Mouse (Mus musculus) layer of hippocampus, adult 6 months (tissue): Measurements from ENCODE around the gene Pcnp. TPM values are rescaled to one million over a fixed set of nuclear protein-coding genes. Genes with fewer than 3 reads are reported as not detected.

ENCODE experiments used
- long read RNA-seq, 2 experiments: library from polyadenylated mRNA; unstranded; transcript quantifications; one replicate each; pipeline ENCODE4 v2.0.0; 2019 to 2020
- microRNA-seq: library from miRNA; unstranded; fragments of <30 nt; microRNA quantifications from one replicate; pipeline ENCODE4 v1.2.0, GENCODE M21; 2020
- polyA plus RNA-seq: library from polyadenylated mRNA; unstranded; fragments of <200 nt; fragmentation: Nextera tagmentation; gene quantifications from 2 replicates; pipeline ENCODE4 v1.2.3, GENCODE M21; 2021

Gene Pcnp
- polyA plus RNA-seq = 161 and 205 TPM in 2 replicates
- long read RNA-seq, experiment 1, transcript Pcnp-206 (5 exons, 938 nt) = minor isoform, 27 of 263 reads
- long read RNA-seq, experiment 1, transcript Pcnp-205 (5 exons, 2,200 nt) = minor isoform, 27 of 263 reads
- long read RNA-seq, experiment 1, transcript Pcnp-202 (5 exons, 2,295 nt) = major isoform, 55 of 263 reads
- long read RNA-seq, experiment 1, partial matches to known transcripts = 6 of 263 reads
- long read RNA-seq, experiment 1, other reads (novel, unspliced or antisense) = 145 of 263 reads
- long read RNA-seq, experiment 2, transcript Pcnp-206 (5 exons, 938 nt) = minor isoform, 282 of 978 reads
- long read RNA-seq, experiment 2, transcript Pcnp-205 (5 exons, 2,200 nt) = minor isoform, 197 of 978 reads
- long read RNA-seq, experiment 2, transcript Pcnp-208 (3 exons, 446 nt) = minor isoform, 11 of 978 reads
- long read RNA-seq, experiment 2, transcript Pcnp-202 (5 exons, 2,295 nt) = major isoform, 400 of 978 reads
- long read RNA-seq, experiment 2, partial matches to known transcripts = 13 of 978 reads
- long read RNA-seq, experiment 2, other reads (novel, unspliced or antisense) = 73 of 978 reads

DNA sequence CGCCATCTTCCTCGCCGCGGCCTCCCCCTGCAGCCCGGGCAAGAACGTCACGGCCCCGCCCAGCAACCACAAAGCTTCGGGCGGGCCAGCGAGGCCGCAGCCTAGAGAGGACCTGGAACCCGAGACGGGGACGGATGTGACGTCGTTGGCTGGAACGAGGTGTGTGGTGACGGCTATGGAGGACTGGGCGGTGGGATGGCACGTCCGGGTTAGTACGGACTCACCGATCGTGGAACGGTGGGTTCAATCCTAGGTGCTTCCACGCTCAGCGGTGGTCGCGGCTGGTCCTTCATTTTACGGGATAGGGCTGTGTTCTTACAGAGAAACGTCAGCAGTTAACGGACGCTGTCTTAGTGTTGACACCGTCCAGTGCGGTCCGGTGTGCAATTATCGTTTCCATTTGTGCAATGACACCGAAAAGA is at the start of gene Pcnp:
TSS of gene Pcnp (minus strand) at position 79 of the 422 bp plus-strand sequence.

DNA sequence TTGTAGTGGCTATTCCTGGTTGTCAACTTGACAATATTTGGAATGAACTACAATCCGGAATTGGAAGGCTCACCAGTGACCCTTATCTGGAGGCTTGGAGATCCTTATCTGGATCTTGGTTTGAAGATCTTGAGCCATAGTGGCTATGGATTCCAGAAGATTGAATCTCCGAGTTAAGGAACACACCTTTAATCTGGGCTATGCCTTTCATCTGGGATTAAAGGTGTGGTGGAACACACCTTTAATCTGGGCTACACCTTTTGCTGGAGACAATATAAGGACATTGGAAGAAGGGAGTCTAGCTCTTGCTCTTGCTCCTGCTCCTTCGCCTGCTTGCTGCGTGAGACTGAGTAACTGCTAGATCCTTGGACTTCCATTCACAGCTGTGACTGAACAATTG is 18.5 kb upstream of the Pcnp start, which contains the start of gene Senp7:
TSS of gene Senp7 (plus strand) at position 301 of the 400 bp plus-strand sequence.

DNA sequence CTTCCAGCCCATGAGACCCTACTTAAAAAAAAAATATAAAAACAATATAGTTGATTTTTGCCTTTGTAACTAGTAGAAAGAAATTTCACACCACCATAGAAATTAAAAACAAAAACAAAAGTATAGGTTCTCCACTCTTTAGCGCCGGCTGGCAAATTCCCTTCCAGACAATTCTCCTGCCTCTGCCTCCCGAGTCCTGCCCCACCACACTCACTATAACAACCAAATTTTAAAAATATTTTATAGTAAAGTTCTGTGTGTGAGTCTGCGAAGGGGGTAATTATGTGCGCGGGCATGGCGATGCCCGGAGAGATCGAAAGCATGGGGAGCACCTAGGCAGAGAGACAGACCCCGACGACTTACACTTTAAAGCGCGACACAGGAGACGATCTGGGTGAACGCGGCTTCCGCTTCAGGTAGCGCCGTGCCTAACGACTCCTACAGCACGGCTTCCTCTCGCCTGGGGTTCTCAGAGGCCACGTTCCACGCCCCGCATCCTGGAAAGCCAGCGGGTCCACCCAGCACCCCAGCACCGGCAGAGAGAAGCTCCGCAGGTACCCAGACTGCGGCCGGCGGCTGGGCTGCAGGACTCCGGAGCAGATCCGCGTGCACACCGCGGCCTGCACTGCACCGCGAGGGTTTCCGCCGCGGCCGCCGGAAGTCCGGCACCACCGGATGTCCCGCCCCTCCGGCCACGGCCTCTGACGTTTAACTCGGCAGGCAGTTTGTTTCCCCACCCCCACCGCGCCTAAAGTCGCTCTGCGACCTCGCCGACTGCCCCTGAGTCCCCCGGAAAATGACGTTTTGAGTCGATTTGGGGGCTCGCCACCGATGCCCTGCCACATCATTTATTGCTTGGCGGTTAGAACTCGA is 7.8 kb upstream of the Pcnp start, which contains the start of gene Trmt10c:
TSS of gene Trmt10c (minus strand) at position 682 of the 873 bp plus-strand sequence.

DNA sequence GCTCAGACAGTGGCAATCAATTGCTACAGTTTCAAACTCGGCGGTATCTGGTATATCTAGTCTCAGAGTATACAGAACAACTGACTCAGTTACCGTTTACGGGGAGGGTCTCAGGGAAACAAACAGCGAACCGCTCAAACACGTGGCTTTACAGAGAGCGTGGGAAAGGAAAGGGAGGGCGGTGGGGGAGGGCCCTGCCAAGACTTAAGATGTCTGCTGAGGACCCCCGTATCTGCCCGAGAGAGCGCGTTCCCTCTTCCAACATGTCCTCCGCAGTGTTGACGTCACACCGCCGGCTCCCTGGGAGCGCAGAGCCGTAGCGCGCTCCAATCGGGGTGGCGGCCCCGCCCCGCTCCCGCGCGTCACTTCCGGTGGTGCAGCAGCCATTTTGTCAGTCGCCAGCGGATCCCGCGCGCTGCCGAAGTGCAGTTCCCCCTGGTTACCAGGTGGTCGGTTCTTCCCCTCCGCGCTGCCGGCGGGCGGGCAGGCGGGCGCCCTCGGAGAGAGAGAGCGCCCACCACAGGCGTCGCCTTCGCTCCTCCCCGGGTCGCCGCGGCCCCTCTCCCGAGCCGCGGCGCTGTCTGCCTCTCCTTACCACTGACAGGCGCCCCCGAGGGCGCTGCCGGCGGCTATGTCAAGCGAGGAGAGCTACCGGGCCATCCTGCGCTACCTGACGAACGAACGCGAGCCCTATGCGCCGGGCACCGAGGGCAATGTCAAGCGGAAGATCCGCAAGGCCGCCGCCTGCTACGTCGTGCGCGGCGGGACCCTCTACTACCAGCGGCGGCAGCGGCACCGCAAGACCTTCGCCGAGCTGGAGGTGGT is 55.9 kb downstream of the Pcnp start, which contains the start of gene Zbtb11:
TSS of gene Zbtb11 (plus strand) at position 453 of the 825 bp plus-strand sequence.

DNA sequence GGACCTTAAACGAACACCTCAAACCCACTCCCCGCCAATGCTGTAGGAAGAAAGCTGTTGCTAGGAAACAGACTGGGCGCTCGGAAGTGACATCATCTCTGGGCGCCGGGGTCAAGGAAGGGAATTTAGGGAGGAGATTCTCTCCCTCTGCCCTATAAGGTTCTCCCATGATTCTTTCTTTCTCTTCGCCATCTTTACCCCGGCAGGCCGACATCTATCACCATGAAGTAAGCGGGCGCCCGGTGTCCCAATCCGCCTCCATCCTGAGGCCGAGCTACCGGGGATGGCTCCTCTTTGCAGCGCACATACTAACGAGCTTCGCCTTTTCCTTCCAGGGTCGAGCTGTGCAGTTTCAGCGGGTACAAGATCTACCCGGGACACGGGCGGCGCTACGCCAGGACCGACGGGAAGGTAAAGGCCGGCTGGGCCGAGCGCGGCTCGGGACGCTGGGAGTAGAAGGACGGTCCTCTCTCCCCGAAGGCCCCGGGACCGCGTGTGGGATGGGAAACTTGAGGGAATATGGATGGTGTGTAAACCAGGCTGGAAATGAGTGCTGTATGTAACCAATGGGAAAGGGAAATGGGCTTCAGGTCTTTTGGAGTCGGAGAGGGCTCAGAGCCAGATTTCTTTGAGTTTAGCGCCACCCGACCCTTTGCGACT is 63.2 kb downstream of the Pcnp start, which contains the start of gene Rpl24:
TSS of gene Rpl24 (plus strand) at position 64 of the 660 bp plus-strand sequence.

Small RNA genes lying within 50 kb of the gene (microRNA-seq; reads per million reads assigned to microRNA genes)
- gene Gm24047 = not detected

Other genes starting within 250 kb of the Pcnp start
- 1.2 and 1.7 TPM in 2 replicates for gene Nfkbiz, start 190.8 kb downstream of the Pcnp start, polyA plus RNA-seq
- 0.74 and 0.77 TPM in 2 replicates for gene Nxpe3, start 134.5 kb downstream of the Pcnp start, polyA plus RNA-seq
- gene Cep97, start 94.9 kb downstream of the Pcnp start, polyA plus RNA-seq = 5.5 and 6.2 TPM in 2 replicates
- gene Rpl24, start 63.5 kb downstream of the Pcnp start, polyA plus RNA-seq = 1,298 and 1,421 TPM in 2 replicates
- gene Zbtb11, start 55.9 kb downstream of the Pcnp start, polyA plus RNA-seq = 10.4 and 13.1 TPM in 2 replicates
- gene Trmt10c, start 8.1 kb upstream of the Pcnp start, polyA plus RNA-seq = 10.2 and 10.9 TPM in 2 replicates
- gene Senp7, start 18.6 kb upstream of the Pcnp start, polyA plus RNA-seq = 18.2 and 21.7 TPM in 2 replicates
- gene Impg2, start 174.6 kb upstream of the Pcnp start, polyA plus RNA-seq = 0.03 and 0.04 TPM in 2 replicates